Mouse (Mus musculus): ENCODE results near the gene Cnpy3. TPM values are rescaled to one million over a fixed set of nuclear protein-coding genes. Genes with fewer than 3 reads are reported as not detected.
A peak's percentile ranks its signal among the peaks of the same experiment; 100 is the strongest.

Cnpy3 gene
- total and polyA plus RNA-seq, 2 experiments from 2014 or later: 68.2 to 77.2 TPM

- Histone ChIP-seq H3K36me3 (ENCODE audit: insufficient read depth) (peaks cover 32% of the 10 kb centered on the region), H3K4me3 (ENCODE audit: low read depth, low read length) (no peak overlapping the region), H3K9ac (no peak overlapping the region), H3K9me3 (ENCODE audit: low read length) (no peaks in the 10 kb centered on the region), H3K27me3 (ENCODE audit: insufficient read depth, low read length) (no peaks in the 10 kb centered on the region), H3K4me2 (ENCODE audit: low read depth) (no peak overlapping the region), H3K4me1 (ENCODE audit: insufficient read depth) (0 out of 2 replicates have a peak, but pooled peaks cover 8% of the 10 kb centered on the region), H3K27ac (ENCODE audit: low read depth, low read length) (no peak overlapping the region)
- no peak for ATAC-seq
- 96% methylated on average over 2 of the region's 2 CpGs for WGBS
- no peak for TF ChIP-seq CTCF (IDR thresholded peaks at IDR 0.05; ENCODE audit: low read depth)
- DNase-seq: no peak
Measured at GRCm38 (mm10) chr17:46747806-46748205, 4.2 kb downstream of the Cnpy3 start.

- DNase-seq (no peak), ATAC-seq (no peak)
- no peak overlapping the region for H3K4me2 ChIP-seq (ENCODE audit: low read depth)
- no peak overlapping the region for H3K27ac ChIP-seq (ENCODE audit: low read depth, low read length)
- H3K4me3 ChIP-seq (ENCODE audit: low read depth, low read length): no peak overlapping the region
- peaks cover 38% of the 10 kb centered on the region for H3K36me3 ChIP-seq (ENCODE audit: insufficient read depth)
- H3K4me1 ChIP-seq (ENCODE audit: insufficient read depth): 0 out of 2 replicates have a peak, but pooled peaks cover 8% of the 10 kb centered on the region
- no peaks in the 10 kb centered on the region for H3K9me3 ChIP-seq (ENCODE audit: low read length)
- WGBS: 79% methylated on average over 8 of the region's 8 CpGs
- no peak for TF ChIP-seq CTCF (IDR thresholded peaks at IDR 0.05; ENCODE audit: low read depth)
- no peak overlapping the region for H3K9ac ChIP-seq
- H3K27me3 ChIP-seq (ENCODE audit: insufficient read depth, low read length): no peaks in the 10 kb centered on the region
Measured at GRCm38 (mm10) chr17:46747234-46747633, 4.8 kb downstream of the Cnpy3 start.

DNA sequence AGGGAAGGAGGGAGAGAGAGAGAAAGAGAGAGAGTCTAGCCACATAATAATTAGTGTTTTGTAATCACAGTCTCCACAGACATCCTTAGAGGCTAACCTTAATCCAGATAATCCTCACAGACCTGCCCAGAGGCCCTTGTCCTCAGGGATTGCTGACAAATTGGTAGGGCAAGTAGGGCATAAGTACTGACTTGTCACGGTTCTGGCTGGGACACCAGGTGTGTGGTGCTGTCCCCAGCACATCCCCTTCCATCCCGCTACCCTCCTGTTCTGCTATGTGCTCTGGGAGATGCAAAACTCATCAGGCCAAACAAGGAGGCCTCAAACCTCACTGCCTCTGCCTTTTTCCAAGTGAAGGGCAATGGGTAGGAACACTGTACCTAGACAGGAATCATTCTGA is 6.5 kb downstream of the Cnpy3 start:
- no peak for TF ChIP-seq CTCF (IDR thresholded peaks at IDR 0.05; ENCODE audit: low read depth)
- Histone ChIP-seq H3K4me3 (ENCODE audit: low read depth, low read length) (no peak overlapping the region), H3K4me2 (ENCODE audit: low read depth) (no peak overlapping the region), H3K4me1 (ENCODE audit: insufficient read depth) (0 out of 2 replicates have a peak, but pooled peaks cover 1% of the 10 kb centered on the region), H3K27ac (ENCODE audit: low read depth, low read length) (no peak overlapping the region), H3K27me3 (ENCODE audit: insufficient read depth, low read length) (no peaks in the 10 kb centered on the region), H3K9ac (no peak overlapping the region), H3K36me3 (ENCODE audit: insufficient read depth) (peaks cover 44% of the 10 kb centered on the region), H3K9me3 (ENCODE audit: low read length) (no peaks in the 10 kb centered on the region)
- ATAC-seq (no peak), DNase-seq (no peak)
- 81% methylated on average over 2 of the region's 2 CpGs for WGBS

- DNase-seq (no peak), ATAC-seq (no peak)
- Histone ChIP-seq H3K36me3 (ENCODE audit: insufficient read depth) (peaks cover 44% of the 10 kb centered on the region), H3K9me3 (ENCODE audit: low read length) (no peaks in the 10 kb centered on the region), H3K4me1 (ENCODE audit: insufficient read depth) (no peaks in the 10 kb centered on the region), H3K4me2 (ENCODE audit: low read depth) (no peak overlapping the region), H3K9ac (no peak overlapping the region), H3K4me3 (ENCODE audit: low read depth, low read length) (no peak overlapping the region), H3K27me3 (ENCODE audit: insufficient read depth, low read length) (no peaks in the 10 kb centered on the region), H3K27ac (ENCODE audit: low read depth, low read length) (no peak overlapping the region)
- WGBS: 84% methylated on average over 9 of the region's 9 CpGs
- no peak for TF ChIP-seq CTCF (IDR thresholded peaks at IDR 0.05; ENCODE audit: low read depth)
Measured at GRCm38 (mm10) chr17:46742986-46743385, 9.0 kb downstream of the Cnpy3 start.

DNA sequence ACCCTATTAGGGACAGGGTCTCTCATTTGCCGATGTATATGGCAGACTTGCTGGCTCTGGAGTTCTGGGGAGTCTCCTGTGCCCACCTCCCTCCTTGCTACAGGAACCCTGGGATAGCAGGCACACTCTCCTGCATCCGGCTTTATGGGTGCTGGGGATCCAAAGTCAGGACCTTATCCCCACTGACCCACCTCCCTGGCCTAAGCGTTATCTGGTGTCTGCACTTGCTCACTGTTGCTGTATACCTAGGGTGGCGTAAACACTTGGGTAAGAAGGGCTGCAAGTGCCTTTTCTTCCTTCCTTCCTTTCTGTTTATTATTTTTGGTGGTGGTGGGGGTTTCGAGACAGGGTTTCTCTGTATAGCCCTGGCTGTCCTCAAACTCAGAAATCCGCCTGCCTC is 10.7 kb downstream of the Cnpy3 start:
- 95% methylated on average over 6 of the region's 6 CpGs for whole genome bisulfite sequencing
- Histone ChIP-seq H3K4me2 (ENCODE audit: low read depth) (no peak overlapping the region), H3K36me3 (ENCODE audit: insufficient read depth) (peaks cover 39% of the 10 kb centered on the region), H3K9me3 (ENCODE audit: low read length) (no peaks in the 10 kb centered on the region), H3K4me3 (ENCODE audit: low read depth, low read length) (no peak overlapping the region), H3K27me3 (ENCODE audit: insufficient read depth, low read length) (no peaks in the 10 kb centered on the region), H3K9ac (no peak overlapping the region), H3K27ac (ENCODE audit: low read depth, low read length) (no peak overlapping the region), H3K4me1 (ENCODE audit: insufficient read depth) (no peaks in the 10 kb centered on the region)
- ATAC-seq (no peak), DNase-seq (no peak)
- no peak for TF ChIP-seq CTCF (IDR thresholded peaks at IDR 0.05; ENCODE audit: low read depth)

DNA sequence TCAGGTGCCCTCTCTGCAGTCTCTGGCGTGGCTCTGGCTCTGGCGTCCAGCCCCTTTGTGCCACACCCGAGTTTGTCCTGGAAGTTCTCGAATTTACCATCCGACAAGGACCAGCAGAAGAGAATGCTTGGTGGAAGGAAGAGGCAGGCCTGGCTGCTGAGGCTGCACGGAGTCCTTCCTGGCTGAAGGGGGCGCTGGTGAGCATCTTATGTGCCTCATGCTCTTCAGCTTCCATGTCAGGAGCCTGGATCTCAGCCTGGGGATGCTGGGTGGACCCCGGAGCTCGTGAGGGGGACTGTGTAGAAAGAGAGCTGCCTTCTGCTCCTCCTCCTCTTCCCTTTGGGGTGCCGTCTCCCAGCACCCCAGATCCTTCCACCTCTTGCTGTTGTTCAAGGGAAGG is 15.9 kb downstream of the Cnpy3 start:
- H3K36me3 ChIP-seq (ENCODE audit: insufficient read depth): peaks cover 16% of the 10 kb centered on the region
- no peak overlapping the region for H3K27ac ChIP-seq (ENCODE audit: low read depth, low read length)
- no peaks in the 10 kb centered on the region for H3K9me3 ChIP-seq (ENCODE audit: low read length)
- no peaks in the 10 kb centered on the region for H3K4me1 ChIP-seq (ENCODE audit: insufficient read depth)
- no peak for DNase-seq
- H3K27me3 ChIP-seq (ENCODE audit: insufficient read depth, low read length): no peaks in the 10 kb centered on the region
- no peak overlapping the region for H3K4me2 ChIP-seq (ENCODE audit: low read depth)
- no peak for ATAC-seq
- H3K4me3 ChIP-seq (ENCODE audit: low read depth, low read length): no peak overlapping the region
- 56% methylated on average over 9 of the region's 10 CpGs for WGBS
- peak; percentile 53 for TF ChIP-seq CTCF (IDR thresholded peaks at IDR 0.05; ENCODE audit: low read depth)
- H3K9ac ChIP-seq: no peak overlapping the region

GRCm38 (mm10) chr17:46735287-46735686 is 16.7 kb downstream of the Cnpy3 start:
- ATAC-seq: no peak
- H3K4me2 ChIP-seq (ENCODE audit: low read depth): no peak overlapping the region
- H3K4me3 ChIP-seq (ENCODE audit: low read depth, low read length): no peak overlapping the region
- no peaks in the 10 kb centered on the region for H3K9me3 ChIP-seq (ENCODE audit: low read length)
- DNase-seq: no peak
- no peaks in the 10 kb centered on the region for H3K27me3 ChIP-seq (ENCODE audit: insufficient read depth, low read length)
- no peak overlapping the region for H3K9ac ChIP-seq
- no peak overlapping the region for H3K27ac ChIP-seq (ENCODE audit: low read depth, low read length)
- 87% methylated on average over 7 of the region's 7 CpGs for WGBS
- no peaks in the 10 kb centered on the region for H3K4me1 ChIP-seq (ENCODE audit: insufficient read depth)
- no peak for TF ChIP-seq CTCF (IDR thresholded peaks at IDR 0.05; ENCODE audit: low read depth)
- H3K36me3 ChIP-seq (ENCODE audit: insufficient read depth): peaks cover 14% of the 10 kb centered on the region

Data from forebrain, postnatal 0 days (tissue).